Mouse (Mus musculus): ENCODE results near the gene Ptpre. TPM values are rescaled to one million over a fixed set of nuclear protein-coding genes. Genes with fewer than 3 reads are reported as not detected.
A peak's percentile ranks its signal among the peaks of the same experiment; 100 is the strongest.

Ptpre gene
- polyA plus RNA-seq, 1 experiment from 2014 or later, result 2.3 TPM

DNA sequence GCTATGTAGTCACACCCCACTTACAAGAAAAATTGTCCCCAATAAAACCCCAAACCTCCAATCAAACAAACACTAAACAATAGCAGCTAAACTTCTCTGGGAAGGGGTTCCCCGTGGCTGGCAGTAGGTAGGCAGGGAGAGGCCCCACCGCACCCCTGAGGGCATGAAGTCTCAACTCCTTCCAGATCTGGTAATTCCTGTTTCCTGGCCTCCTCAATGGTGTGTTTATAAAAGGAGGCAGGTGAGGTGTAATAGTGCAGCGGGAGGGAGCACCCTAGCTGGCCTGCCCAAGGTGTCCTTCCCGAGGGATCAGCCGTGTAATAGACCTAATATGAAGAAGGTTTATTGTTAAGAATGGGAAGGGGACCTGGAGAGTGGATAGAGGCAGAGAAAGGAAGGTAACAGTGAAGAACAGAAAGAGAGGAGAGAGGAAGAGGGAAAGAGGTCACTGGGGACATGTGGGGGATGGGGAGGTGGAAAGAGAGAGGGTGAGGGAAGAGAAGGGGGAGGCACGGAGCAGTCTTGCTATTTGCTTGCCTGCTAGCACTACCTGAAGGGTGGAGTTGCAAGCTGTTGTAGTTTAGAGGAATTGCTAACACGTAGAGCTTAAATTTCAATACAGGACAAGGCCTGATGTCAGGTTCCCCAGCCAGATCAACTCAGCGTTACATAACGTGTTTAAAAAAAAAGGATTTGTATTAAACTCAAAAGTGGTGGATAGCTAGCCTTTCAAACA, 197.8 kb downstream of the Ptpre start:
- no peaks in the 10 kb centered on the region for H3K9me3 ChIP-seq (ENCODE audit: low read depth, low read length)
- DNase-seq, result peak; percentile 50
- peak; percentile 42; the same call in 1 of the 2 replicates for ATAC-seq (ENCODE audit: insufficient read depth)
- H3K4me3 ChIP-seq (ENCODE audit: low read depth, low read length), result no peak overlapping the region
- H3K27ac ChIP-seq (ENCODE audit: low read depth), result peak overlapping the region; percentile 44; the same call in 1 of the 2 replicates
- TF ChIP-seq CTCF (IDR thresholded peaks at IDR 0.05; ENCODE audit: low read depth), result no peak
- H3K4me2 ChIP-seq, result peak overlapping the region; percentile 43; the same call in 1 of the 2 replicates
- H3K9ac ChIP-seq, result no peak overlapping the region
- no peaks in the 10 kb centered on the region for H3K4me1 ChIP-seq (ENCODE audit: insufficient read depth)
- whole genome bisulfite sequencing, result 57% methylated on average over 9 of the region's 9 CpGs
- no peaks in the 10 kb centered on the region for H3K27me3 ChIP-seq (ENCODE audit: insufficient read depth, low read length)
- H3K36me3 ChIP-seq (ENCODE audit: insufficient read depth), result no peaks in the 10 kb centered on the region

MicroRNA genes within 50 kb of the gene (microRNA counts, 519-probe panel; counts per million panel counts)
- microRNA mmu-miR-1962, result 1,584 counts per million, percentile 12 among the panel's probes with 10 or more counts

Small RNA genes within 50 kb of the gene (microRNA-seq; reads per million reads assigned to microRNA genes)
- not detected for gene Mir1962 (ENCODE audit: borderline number of aligned reads)

Other genes with a start within 250 kb of the Ptpre start
- not detected in 2 replicates for gene Foxi2, start 127.2 kb upstream of the Ptpre start, polyA plus RNA-seq (2014; fragmentation: Nextera tagmentation; extraction: Ambion mirVana)
- not detected in 2 replicates for gene Clrn3, start 8.8 kb upstream of the Ptpre start, polyA plus RNA-seq (2014; fragmentation: Nextera tagmentation; extraction: Ambion mirVana)
- gene Mki67, start 178.9 kb downstream of the Ptpre start, polyA plus RNA-seq (2014; fragmentation: Nextera tagmentation; extraction: Ambion mirVana), result 80.7 and 81.1 TPM in 2 replicates

Measured in lung, embryonic 14.5 days (tissue).